Mouse (Mus musculus) cerebellum, adult 2 months (tissue): ENCODE data around the gene Espn.

ENCODE experiments used
- CTCF ChIP-seq: fragments of 200-500 bp; IDR thresholded peaks from 2 replicates; pipeline ENCODE4 v1.5.1; 2011; ENCODE audit warnings: low read depth, mild to moderate bottlenecking, control low read depth, low read length, moderate library complexity, borderline replicate concordance; ENCODE audit not compliant: insufficient read depth
- POLR2A ChIP-seq: fragments of 200-500 bp; IDR thresholded peaks from 2 replicates; pipeline ENCODE4 v1.6.1; 2011; ENCODE audit warnings: low read length, control low read depth, borderline replicate concordance; ENCODE audit not compliant: insufficient read depth

DNA sequence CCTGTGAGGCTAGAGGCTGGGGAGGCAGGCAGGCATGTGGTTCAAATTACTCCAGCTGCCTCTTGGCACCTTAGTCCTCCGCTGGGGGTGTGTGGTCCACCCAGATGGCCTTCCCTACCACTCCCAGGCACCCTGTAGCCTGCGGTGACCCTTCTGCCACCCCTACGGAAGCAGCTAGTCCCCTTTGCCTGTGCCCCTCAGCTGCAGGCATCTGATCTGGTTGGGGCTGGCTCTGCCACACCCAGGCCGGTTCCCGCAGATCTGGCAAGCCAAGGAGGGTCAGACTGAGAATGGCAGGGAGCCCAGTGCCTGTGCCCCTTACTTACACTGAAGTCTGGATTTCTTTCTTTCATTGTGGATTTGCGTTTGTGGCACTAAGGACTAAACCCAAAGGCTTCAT lies 78.5 kb downstream of the Espn start:
- TF ChIP-seq CTCF (no peak), POLR2A (no peak)
